ENCODE assay signal across 31 mouse cellular contexts in genomic region chr19:28879476-28879875, GRCm38 (mm10). TPM values are rescaled to one million over a fixed set of nuclear protein-coding genes. Genes with fewer than 3 reads are reported as not detected.
DNase-seq lines count a peak whose midpoint lies in the region; ATAC-seq and TF ChIP-seq lines count a peak whose summit lies in the region.
"Had no signal": no experiment of that assay in that cellular context is flagged by ENCODE, and none has a peak within 500 bp of the region (broad histone marks: within the 10 kb centered on the region; RNA-seq: fewer than 3 reads in every experiment).

No protein-coding gene starts in this region.

- no peak overlapping the region for H3K9ac ChIP-seq in lung, postnatal 0 days (replicated peaks; ENCODE audit: low read depth)
- H3K9ac ChIP-seq: embryonic facial prominence, embryonic 15.5 days; forebrain, embryonic 12.5 days; forebrain, postnatal 0 days; hindbrain, embryonic 13.5 days; limb, embryonic 15.5 days; liver, embryonic 13.5 days; neural tube, embryonic 12.5 days had no signal

- H3K27me3 ChIP-seq in lung, postnatal 0 days (replicated peaks; ENCODE audit: insufficient read depth, low read length), result no peaks in the 10 kb centered on the region
- H3K27me3 ChIP-seq: CH12.LX; embryonic facial prominence, embryonic 15.5 days; forebrain, embryonic 12.5 days; hindbrain, embryonic 13.5 days; limb, embryonic 15.5 days; liver, embryonic 13.5 days; neural tube, embryonic 12.5 days had no signal

- DNase-seq in kidney, adult 11 months, result peak; percentile 56
- no peak for DNase-seq in kidney, postnatal 4 days
- peak; percentile 18 for DNase-seq in left cerebral cortex, postnatal 4 days
- no peak for DNase-seq in left cerebral cortex, postnatal 14 days (ENCODE audit: low spot score in 2 of 2)
- DNase-seq in kidney, adult 9 months, result peak; percentile 72
- DNase-seq in kidney, postnatal 25 days, result peak; percentile 38 to 68
- DNase-seq in gastrocnemius, postnatal 25 days, result no peak
- no peak for DNase-seq in lung, postnatal 0 days (ENCODE audit: low spot score)
- DNase-seq: adrenal gland, adult 8-10 months; B cell, adult 2 months; cerebellum, adult 8-10 months; forebrain, postnatal 0 days; gastrocnemius, postnatal 10 days; heart, adult 18-20 months; heart, postnatal 4 days; liver, embryonic 13.5 days; lung, adult 18-20 months; lung, postnatal 10 days; right cerebral cortex, postnatal 14 days had no signal

- no peak for ATAC-seq in lung, postnatal 0 days
- ATAC-seq: activated CD4-positive, CD25-positive, alpha-beta regulatory T cell, adult 4 months; forebrain, postnatal 0 days; intestine, embryonic 16.5 days had no signal

- WGBS in lung, postnatal 0 days, result 91% methylated on average over 2 of the region's 2 CpGs

- intact Hi-C loops in left cerebral cortex, postnatal 4 days (cut with DNase I), result no loop called here
- intact Hi-C loops in left cerebral cortex, postnatal 14 days (cut with DNase I), result no loop called here

- H3K27ac ChIP-seq in lung, postnatal 0 days (ENCODE audit: low read length), result no peak overlapping the region
- H3K27ac ChIP-seq: embryonic facial prominence, embryonic 10.5 days; embryonic facial prominence, embryonic 15.5 days; forebrain, embryonic 12.5 days; hindbrain, embryonic 13.5 days; limb, embryonic 10.5 days; limb, embryonic 15.5 days; liver, embryonic 13.5 days; neural tube, embryonic 12.5 days had no signal

- H3K4me3 ChIP-seq in lung, postnatal 0 days (ENCODE audit: low read depth, low read length), result no peak overlapping the region
- H3K4me3 ChIP-seq: embryonic facial prominence, embryonic 10.5 days; embryonic facial prominence, embryonic 15.5 days; forebrain, embryonic 12.5 days; hindbrain, embryonic 13.5 days; limb, embryonic 10.5 days; limb, embryonic 15.5 days; liver, embryonic 13.5 days; myocyte; neural tube, embryonic 12.5 days had no signal

- no peak for TF ChIP-seq EP300 in lung, postnatal 0 days (IDR thresholded peaks at IDR 0.05)

- no peaks in the 10 kb centered on the region for H3K36me3 ChIP-seq in lung, postnatal 0 days (ENCODE audit: insufficient read depth, low read length)
- H3K36me3 ChIP-seq: embryonic facial prominence, embryonic 10.5 days; embryonic facial prominence, embryonic 15.5 days; forebrain, embryonic 12.5 days; hindbrain, embryonic 13.5 days; limb, embryonic 10.5 days; limb, embryonic 15.5 days; liver, embryonic 13.5 days; neural tube, embryonic 12.5 days had no signal

- H3K9me3 ChIP-seq in lung, postnatal 0 days (ENCODE audit: low read length), result no peaks in the 10 kb centered on the region
- H3K9me3 ChIP-seq: embryonic facial prominence, embryonic 10.5 days; embryonic facial prominence, embryonic 15.5 days; forebrain, embryonic 12.5 days; hindbrain, embryonic 13.5 days; limb, embryonic 10.5 days; limb, embryonic 15.5 days; liver, embryonic 13.5 days; neural tube, embryonic 12.5 days had no signal

- H3K4me2 ChIP-seq in lung, postnatal 0 days (replicated peaks; ENCODE audit: low read depth, low read length), result no peak overlapping the region
- H3K4me2 ChIP-seq: embryonic facial prominence, embryonic 15.5 days; forebrain, embryonic 12.5 days; heart, embryonic 11.5 days; hindbrain, embryonic 13.5 days; limb, embryonic 15.5 days; liver, embryonic 13.5 days; neural tube, embryonic 12.5 days had no signal

- TF ChIP-seq CTCF in lung, postnatal 0 days (IDR thresholded peaks at IDR 0.05), result no peak

- no peaks in the 10 kb centered on the region for H3K4me1 ChIP-seq in lung, postnatal 0 days (ENCODE audit: insufficient read depth, low read depth, low read length)
- H3K4me1 ChIP-seq: embryonic facial prominence, embryonic 10.5 days; embryonic facial prominence, embryonic 15.5 days; hindbrain, embryonic 13.5 days; limb, embryonic 10.5 days; limb, embryonic 15.5 days; liver, embryonic 13.5 days had no signal

RNA-seq across cellular contexts. Expression of gene Slc1a1, which starts 44.6 kb away (rescaled TPM):
- 10 to 100 TPM; 75.5 to 78.0 TPM for total RNA-seq in left cerebral cortex, postnatal 4 days (2021)
- total RNA-seq in left cerebral cortex, postnatal 14 days (2021), result 100 to 1,000 TPM; 107 to 115 TPM
- 1 to 10 TPM; 1.5 to 3.6 TPM for total RNA-seq in gastrocnemius, postnatal 25 days (2021)
- 13.0 and 13.2 TPM in 2 replicates for polyA plus RNA-seq in lung, postnatal 0 days (2015; fragmentation: Nextera tagmentation; extraction: Ambion mirVana)
- polyA plus RNA-seq: activated CD4-positive, CD25-positive, alpha-beta regulatory T cell, adult 4 months; myocyte had no signal

Comparison
In these comparisons a context has a peak if more than half of its experiments do, and no peak if none do; other contexts are left out.
1. DNase-seq: peak in kidney, adult 11 months (single experiment), left cerebral cortex, postnatal 4 days (single experiment), kidney, adult 9 months (single experiment) and kidney, postnatal 25 days (2 of 2); none in kidney, postnatal 4 days (0 of 2), left cerebral cortex, postnatal 14 days (0 of 2), gastrocnemius, postnatal 25 days (single experiment) and lung, postnatal 0 days (single experiment).
2. RNA of gene Slc1a1, which starts 44.6 kb away (total RNA-seq): 107 to 115 TPM in left cerebral cortex, postnatal 14 days and 75.5 to 78.0 TPM in left cerebral cortex, postnatal 4 days; 1.5 to 3.6 TPM in gastrocnemius, postnatal 25 days; every median in the first group is over 10 times any median in the second.